Mouse (Mus musculus): ENCODE results near the gene Rab3c. TPM values are rescaled to one million over a fixed set of nuclear protein-coding genes. Genes with fewer than 3 reads are reported as not detected.
A peak's percentile ranks its signal among the peaks of the same experiment; 100 is the strongest.

The Rab3c gene
- total and polyA plus RNA-seq, 2 experiments from 2014 or later = 106 to 130 TPM

DNA sequence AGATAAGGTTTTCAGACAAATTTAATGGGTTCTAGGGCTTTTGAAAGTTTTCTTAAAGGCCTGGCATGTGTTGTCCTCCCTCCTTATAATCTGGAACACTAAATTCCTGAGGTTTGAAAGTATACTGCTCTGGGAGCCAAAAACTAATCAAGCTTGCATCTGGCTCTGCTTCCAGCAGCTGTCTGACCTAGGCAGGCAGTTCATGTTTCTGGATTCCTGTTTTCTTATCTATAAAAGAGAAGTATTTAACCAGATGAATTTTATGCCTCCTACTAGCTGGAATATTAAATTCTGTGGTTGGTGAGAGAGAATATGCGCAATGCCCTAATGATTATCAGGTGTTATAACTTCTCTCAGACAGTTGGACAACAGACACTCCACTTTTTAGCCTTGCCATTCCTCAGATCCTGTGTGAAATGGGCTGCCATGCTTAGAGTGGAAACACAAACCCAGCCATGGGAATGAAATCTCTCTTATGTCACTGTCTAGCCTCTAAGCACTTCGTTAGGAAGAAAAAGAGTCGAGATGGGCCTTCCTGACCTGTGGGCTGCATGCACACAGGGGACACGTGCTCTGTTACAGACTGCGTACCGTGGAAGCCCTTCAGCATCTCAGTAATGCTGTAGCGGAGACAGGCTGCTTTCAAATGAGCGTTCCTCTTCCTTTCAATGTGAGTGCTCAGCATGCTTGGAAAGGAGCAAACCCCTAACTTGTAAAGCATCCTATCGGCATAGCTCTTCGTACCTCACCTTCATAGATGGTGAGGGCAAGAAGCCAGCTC, 256.2 kb downstream of the Rab3c start:
- WGBS = 80% methylated on average over 10 of the region's 10 CpGs
- Histone ChIP-seq H3K27ac (ENCODE audit: low read depth, low read length) (no peak overlapping the region), H3K4me2 (ENCODE audit: low read depth) (no peak overlapping the region), H3K27me3 (ENCODE audit: insufficient read depth, low read length) (no peaks in the 10 kb centered on the region), H3K4me3 (ENCODE audit: low read depth, low read length) (no peak overlapping the region), H3K4me1 (ENCODE audit: insufficient read depth) (no peaks in the 10 kb centered on the region), H3K9me3 (ENCODE audit: low read length) (no peaks in the 10 kb centered on the region), H3K36me3 (ENCODE audit: insufficient read depth) (no peaks in the 10 kb centered on the region), H3K9ac (no peak overlapping the region)
- no peak for DNase-seq
- no peak for TF ChIP-seq CTCF (IDR thresholded peaks at IDR 0.05; ENCODE audit: low read depth)
- ATAC-seq = no peak

DNA sequence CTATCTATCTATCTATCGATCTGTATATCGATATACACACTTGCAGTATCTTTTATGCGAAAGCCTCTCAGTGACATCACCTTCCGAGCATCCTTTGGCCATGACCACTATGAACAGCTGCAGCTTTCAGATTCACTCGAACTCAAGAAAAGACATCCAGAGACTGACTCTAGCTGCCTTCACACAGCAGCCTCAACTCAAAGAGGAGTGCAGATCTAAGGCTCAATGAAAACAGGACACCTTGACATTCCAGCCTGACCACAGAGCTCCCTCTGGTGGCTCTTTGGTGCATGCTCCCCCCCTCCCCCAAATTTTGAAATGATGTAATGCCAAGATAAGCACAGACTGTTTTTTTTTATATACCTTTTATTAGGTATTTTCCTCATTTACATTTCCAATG, 257.8 kb downstream of the Rab3c start:
- no peak overlapping the region for H3K4me2 ChIP-seq (ENCODE audit: low read depth)
- TF ChIP-seq CTCF (IDR thresholded peaks at IDR 0.05; ENCODE audit: low read depth) = peak; percentile 79
- H3K36me3 ChIP-seq (ENCODE audit: insufficient read depth) = no peaks in the 10 kb centered on the region
- ATAC-seq = no peak
- DNase-seq = peak; percentile 70
- H3K27me3 ChIP-seq (ENCODE audit: insufficient read depth, low read length) = no peaks in the 10 kb centered on the region
- H3K4me1 ChIP-seq (ENCODE audit: insufficient read depth) = peaks cover 11% of the 10 kb centered on the region; the same call in 1 of the 2 replicates
- no peak overlapping the region for H3K9ac ChIP-seq
- no peak overlapping the region for H3K27ac ChIP-seq (ENCODE audit: low read depth, low read length)
- no peaks in the 10 kb centered on the region for H3K9me3 ChIP-seq (ENCODE audit: low read length)
- 85% methylated on average over 5 of the region's 5 CpGs for WGBS
- H3K4me3 ChIP-seq (ENCODE audit: low read depth, low read length) = no peak overlapping the region

DNA sequence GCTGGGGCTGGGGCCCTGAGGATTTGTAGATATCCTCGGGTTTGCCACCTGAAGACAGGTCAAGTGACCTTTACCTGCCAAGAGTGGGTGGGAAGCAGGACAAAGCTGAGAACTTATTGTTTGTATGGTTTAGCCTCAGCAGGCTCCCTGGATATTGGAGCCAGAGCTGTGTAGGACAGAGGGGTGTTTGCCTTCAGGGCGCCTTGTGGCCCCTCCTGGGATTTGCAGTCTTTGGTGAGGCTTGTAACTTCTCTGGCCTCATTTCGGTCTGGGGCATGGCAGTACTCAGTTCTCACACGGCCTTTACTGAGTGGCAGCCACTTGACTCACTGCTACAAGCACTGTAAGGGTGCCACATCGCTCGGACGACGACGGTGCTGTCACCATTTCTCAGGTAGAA, 261.0 kb downstream of the Rab3c start:
- no peak for DNase-seq
- Histone ChIP-seq H3K9ac (peak overlapping the region; percentile 57; the same call in 1 of the 2 replicates), H3K27me3 (ENCODE audit: insufficient read depth, low read length) (no peaks in the 10 kb centered on the region), H3K36me3 (ENCODE audit: insufficient read depth) (no peaks in the 10 kb centered on the region), H3K4me2 (ENCODE audit: low read depth) (peak overlapping the region; percentile 80), H3K27ac (ENCODE audit: low read depth, low read length) (no peak overlapping the region), H3K9me3 (ENCODE audit: low read length) (no peaks in the 10 kb centered on the region), H3K4me1 (ENCODE audit: insufficient read depth) (peaks cover 11% of the 10 kb centered on the region; the same call in 1 of the 2 replicates), H3K4me3 (ENCODE audit: low read depth, low read length) (peak overlapping the region; percentile 39; the same call in 1 of the 2 replicates)
- ATAC-seq = no peak
- WGBS = 35% methylated on average over 9 of the region's 9 CpGs
- no peak for TF ChIP-seq CTCF (IDR thresholded peaks at IDR 0.05; ENCODE audit: low read depth)

DNA sequence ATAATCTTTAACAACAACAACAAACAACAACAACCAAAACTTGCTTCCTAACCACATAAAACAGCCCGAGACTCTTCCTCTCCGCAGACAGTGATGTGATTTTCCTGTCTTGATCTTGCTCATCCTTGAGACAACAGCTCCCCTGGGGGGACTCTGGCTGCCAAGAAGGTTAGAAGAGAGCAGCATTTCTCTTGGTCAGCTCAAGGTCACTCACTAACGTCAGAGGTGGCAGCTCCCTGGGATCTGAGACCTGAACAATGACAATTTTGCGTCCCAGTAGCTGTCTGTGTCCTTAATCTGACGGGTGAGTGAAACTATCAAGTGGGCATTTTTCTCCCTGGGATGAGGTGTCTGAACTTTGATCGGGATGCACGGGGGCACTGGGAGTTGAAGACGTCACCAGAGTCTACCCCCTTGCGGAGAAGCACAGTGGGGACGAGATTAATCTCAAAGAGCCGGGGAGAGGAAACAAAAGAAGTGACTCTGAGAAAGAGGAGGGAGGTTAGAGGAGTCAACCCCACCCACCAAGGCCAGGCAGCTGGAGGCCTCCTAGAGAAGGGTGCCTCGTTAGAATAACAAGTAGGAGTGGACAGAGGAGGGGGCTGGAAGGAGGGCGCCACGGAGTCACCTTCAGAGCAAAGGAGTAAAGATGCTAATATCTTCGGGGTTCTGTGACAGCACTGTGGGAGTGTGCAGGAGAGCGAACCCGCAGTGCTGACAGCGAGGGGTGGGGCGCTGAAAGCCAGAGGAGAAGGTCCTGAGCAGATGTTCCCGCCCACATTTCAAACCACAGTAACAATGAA, 261.7 kb downstream of the Rab3c start:
- Histone ChIP-seq H3K4me1 (ENCODE audit: insufficient read depth) (peaks cover 11% of the 10 kb centered on the region; the same call in 1 of the 2 replicates), H3K27me3 (ENCODE audit: insufficient read depth, low read length) (no peaks in the 10 kb centered on the region), H3K27ac (ENCODE audit: low read depth, low read length) (peak overlapping the region; percentile 73), H3K36me3 (ENCODE audit: insufficient read depth) (no peaks in the 10 kb centered on the region), H3K9me3 (ENCODE audit: low read length) (no peaks in the 10 kb centered on the region), H3K9ac (peak overlapping the region; percentile 57), H3K4me3 (ENCODE audit: low read depth, low read length) (peak overlapping the region; percentile 39), H3K4me2 (ENCODE audit: low read depth) (peak overlapping the region; percentile 80)
- peak; percentile 66 for ATAC-seq
- peak; percentile 53 for DNase-seq
- TF ChIP-seq CTCF (IDR thresholded peaks at IDR 0.05; ENCODE audit: low read depth) = peak; percentile 32
- 4% methylated on average over 20 of the region's 20 CpGs for WGBS

DNA sequence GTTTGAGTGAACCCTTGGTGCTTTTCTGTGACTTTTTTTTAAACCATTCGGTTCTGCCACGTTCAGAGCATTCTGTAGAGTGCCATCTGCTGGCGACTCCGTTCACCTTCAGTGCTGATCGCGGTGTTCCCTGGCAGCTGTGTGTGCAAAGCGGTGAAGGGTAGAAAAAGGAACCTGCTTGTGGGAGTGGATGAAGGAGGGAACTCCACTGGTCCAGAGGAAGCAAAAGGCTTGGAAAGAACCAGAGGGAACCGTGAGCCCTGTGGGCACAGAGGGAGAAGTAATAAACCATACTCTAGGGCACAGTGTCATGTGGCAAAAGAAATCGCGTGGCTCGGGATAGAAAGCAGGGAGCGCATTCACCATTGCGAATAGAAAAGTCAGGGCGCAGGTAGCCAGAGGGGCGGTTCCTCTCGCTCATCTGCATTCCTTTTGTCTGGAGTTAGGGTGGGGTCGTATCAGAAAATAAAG, 262.3 kb downstream of the Rab3c start:
- Histone ChIP-seq H3K4me1 (ENCODE audit: insufficient read depth) (peaks cover 11% of the 10 kb centered on the region; the same call in 1 of the 2 replicates), H3K27ac (ENCODE audit: low read depth, low read length) (peak overlapping the region; percentile 73), H3K4me3 (ENCODE audit: low read depth, low read length) (peak overlapping the region; percentile 39), H3K9me3 (ENCODE audit: low read length) (no peaks in the 10 kb centered on the region), H3K9ac (peak overlapping the region; percentile 57), H3K27me3 (ENCODE audit: insufficient read depth, low read length) (no peaks in the 10 kb centered on the region), H3K36me3 (ENCODE audit: insufficient read depth) (no peaks in the 10 kb centered on the region), H3K4me2 (ENCODE audit: low read depth) (peak overlapping the region; percentile 80)
- WGBS = under 1% methylated on average over 17 of the region's 17 CpGs
- DNase-seq (peak; percentile 92), ATAC-seq (peak; percentile 89)
- TF ChIP-seq CTCF (IDR thresholded peaks at IDR 0.05; ENCODE audit: low read depth) = peak; percentile 87

DNA sequence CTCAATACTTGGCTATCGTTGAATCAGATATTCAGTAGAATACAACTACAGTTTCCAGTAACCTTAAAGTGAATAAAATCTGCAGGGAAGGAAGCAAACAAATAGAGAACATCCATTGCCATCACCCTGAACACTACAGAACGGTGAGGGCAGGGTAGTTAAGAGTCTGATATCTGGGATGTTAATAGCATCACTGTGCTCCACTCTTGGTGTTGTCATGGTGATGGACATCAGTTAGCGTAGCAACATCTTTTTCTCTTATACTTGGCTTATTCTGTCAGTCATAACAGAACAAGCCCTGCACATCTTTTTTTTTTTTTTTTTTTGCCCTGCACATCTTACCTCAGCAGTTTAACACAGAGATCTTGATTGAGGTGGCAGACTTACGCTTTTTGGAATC, 268.8 kb downstream of the Rab3c start:
- TF ChIP-seq CTCF (IDR thresholded peaks at IDR 0.05; ENCODE audit: low read depth) = no peak
- 59% methylated on average over 4 of the region's 4 CpGs for WGBS

More for the DNA sequence above, 268.8 kb downstream of the Rab3c start:
- peak; percentile 63 for ATAC-seq
- no peak overlapping the region for H3K4me2 ChIP-seq (ENCODE audit: low read depth)
- peak; percentile 40 for DNase-seq
- no peaks in the 10 kb centered on the region for H3K27me3 ChIP-seq (ENCODE audit: insufficient read depth, low read length)
- 0 out of 2 replicates have a peak overlapping the region, but pooled peaks have one; percentile 1 for H3K27ac ChIP-seq (ENCODE audit: low read depth, low read length)
- H3K4me3 ChIP-seq (ENCODE audit: low read depth, low read length) = no peak overlapping the region
- no peaks in the 10 kb centered on the region for H3K36me3 ChIP-seq (ENCODE audit: insufficient read depth)
- H3K9me3 ChIP-seq (ENCODE audit: low read length) = no peaks in the 10 kb centered on the region
- H3K4me1 ChIP-seq (ENCODE audit: insufficient read depth) = no peaks in the 10 kb centered on the region; the same call in 1 of the 2 replicates
- no peak overlapping the region for H3K9ac ChIP-seq

Data from forebrain, postnatal 0 days (tissue).